Mouse (Mus musculus): ENCODE data around the gene F2. TPM values are rescaled to one million over a fixed set of nuclear protein-coding genes. Genes with fewer than 3 reads are reported as not detected.

F2 gene
- total RNA-seq (2021) (not detected), polyA plus RNA-seq (2012; rRNA removed) (0.53 TPM in 1 of 2 replicates, not detected in the other)
- long read RNA-seq, result 0 reads

DNA sequence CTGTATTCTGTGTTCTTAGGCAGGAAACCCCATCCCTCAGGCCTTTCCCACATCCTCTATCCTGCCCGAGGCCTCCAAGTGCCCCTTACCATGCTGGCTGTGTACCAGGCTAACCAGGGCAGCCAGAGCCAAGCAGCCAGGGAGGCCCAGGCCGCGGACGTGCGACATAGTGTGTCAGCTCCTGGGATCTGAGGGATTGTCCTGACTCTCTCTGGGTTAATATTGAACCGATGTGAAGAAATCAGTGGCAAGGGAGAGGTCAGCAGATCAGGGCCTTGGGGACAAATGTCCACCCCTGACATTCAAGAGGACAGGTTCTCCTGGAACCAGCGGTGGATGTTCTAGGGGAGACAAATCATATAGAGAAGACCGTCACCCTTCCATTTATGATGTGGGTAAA lies at the start of gene F2:
Gene F2 (minus strand): TSS at position 186 of the 400 bp plus-strand sequence.
- intact Hi-C loops (cut with DNase I), result no loop called here

DNA sequence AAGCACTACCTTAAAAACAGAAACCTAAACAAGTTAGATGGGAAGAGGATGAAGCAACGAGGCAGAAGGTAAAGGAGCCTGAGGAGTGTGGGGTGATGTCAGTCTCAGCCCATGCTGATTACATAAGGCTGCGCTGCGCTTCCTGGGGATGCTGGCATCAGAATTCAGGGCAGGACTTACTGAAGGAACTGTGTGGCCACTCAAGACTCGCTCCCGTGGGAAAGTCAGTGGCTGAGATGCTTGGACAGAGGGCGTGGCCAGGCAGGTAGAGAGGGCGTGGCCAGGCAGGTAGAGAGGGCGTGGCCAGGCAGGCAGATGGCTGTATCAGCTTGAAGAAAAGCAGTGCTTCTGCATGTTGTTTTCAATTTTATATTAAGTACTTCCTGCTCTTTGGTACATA lies 47.7 kb upstream of the F2 start:
- Histone ChIP-seq H3K27ac (no peak overlapping the region), H3K27me3 (ENCODE audit: control insufficient read depth, insufficient read depth, low read length) (no peaks in the 10 kb centered on the region), H3K4me3 (no peak overlapping the region), H3K36me3 (ENCODE audit: control insufficient read depth, insufficient read depth, low read length) (no peaks in the 10 kb centered on the region; the same call in none of the 2 replicates), H3K9ac (ENCODE audit: low read depth, low read length) (no peak overlapping the region), H3K79me2 (replicated peaks; ENCODE audit: control insufficient read depth, insufficient read depth, low read length) (no peaks in the 10 kb centered on the region), H3K4me1 (ENCODE audit: control insufficient read depth, insufficient read depth, low read length) (no peaks in the 10 kb centered on the region)
- 78% methylated on average over 8 of the region's 8 CpGs for WGBS
- no peak for DNase-seq
- TF ChIP-seq EP300 (IDR thresholded peaks at IDR 0.05; ENCODE audit: insufficient read depth, low read depth, low read length) (no peak), CTCF (IDR thresholded peaks at IDR 0.05) (no peak)
- intact Hi-C loops (cut with DNase I), result loop anchor here (5.0 kb wide), 1 partner anchor 93 kb away; no protein-coding TSS in a partner anchor

More for the DNA sequence above, at the start of gene F2:
- H3K36me3 ChIP-seq (ENCODE audit: control insufficient read depth, insufficient read depth, low read length), result no peaks in the 10 kb centered on the region
- no peaks in the 10 kb centered on the region for H3K27me3 ChIP-seq (ENCODE audit: control insufficient read depth, insufficient read depth, low read length)
- 91% methylated on average over 8 of the region's 8 CpGs for WGBS
- no peak within 1 kb of the TSS for H3K9ac ChIP-seq (ENCODE audit: low read depth, low read length)
- no peak for DNase-seq
- H3K79me2 ChIP-seq (replicated peaks; ENCODE audit: control insufficient read depth, insufficient read depth, low read length), result no peaks in the 10 kb centered on the region
- no peaks in the 10 kb centered on the region for H3K4me1 ChIP-seq (ENCODE audit: control insufficient read depth, insufficient read depth, low read length)
- TF ChIP-seq EP300 (IDR thresholded peaks at IDR 0.05; ENCODE audit: insufficient read depth, low read depth, low read length) (no peak), CTCF (IDR thresholded peaks at IDR 0.05) (no peak), POLR2A (IDR thresholded peaks at IDR 0.05; ENCODE audit: insufficient read depth, low read depth, low read length) (no peak)
- no peak within 1 kb of the TSS for H3K27ac ChIP-seq
- H3K4me3 ChIP-seq, result no peak within 1 kb of the TSS

DNA sequence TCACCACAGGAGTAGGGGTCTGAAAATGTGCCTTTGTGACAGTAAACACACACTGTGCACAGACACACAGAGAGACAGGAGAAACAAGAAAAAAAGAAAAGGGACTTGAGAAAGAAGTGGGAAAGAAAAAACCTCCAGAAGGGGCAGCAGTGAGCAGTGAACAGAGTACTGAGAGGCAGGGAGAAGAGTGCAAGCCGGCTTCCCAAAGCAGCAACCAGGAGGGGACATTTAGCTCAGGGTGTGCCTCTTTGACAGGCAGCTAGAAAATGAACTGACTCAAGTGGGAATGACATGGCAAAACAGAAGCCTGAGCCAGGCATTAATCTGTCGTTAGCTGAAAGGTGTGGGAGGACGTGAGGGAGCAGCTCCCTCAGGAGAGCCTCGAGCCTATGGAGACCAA lies 46.6 kb upstream of the F2 start:
- Histone ChIP-seq H3K79me2 (replicated peaks; ENCODE audit: control insufficient read depth, insufficient read depth, low read length) (no peaks in the 10 kb centered on the region), H3K36me3 (ENCODE audit: control insufficient read depth, insufficient read depth, low read length) (no peaks in the 10 kb centered on the region; the same call in 1 of the 2 replicates), H3K4me3 (no peak overlapping the region), H3K27me3 (ENCODE audit: control insufficient read depth, insufficient read depth, low read length) (no peaks in the 10 kb centered on the region), H3K27ac (peak overlapping the region; percentile 50), H3K9ac (ENCODE audit: low read depth, low read length) (no peak overlapping the region), H3K4me1 (ENCODE audit: control insufficient read depth, insufficient read depth, low read length) (no peaks in the 10 kb centered on the region)
- intact Hi-C loops (cut with DNase I), result loop anchor here (5.0 kb wide), 1 partner anchor 94 kb away; no protein-coding TSS in a partner anchor
- 47% methylated on average over 4 of the region's 4 CpGs for WGBS
- peak; percentile 73 for TF ChIP-seq CTCF (IDR thresholded peaks at IDR 0.05)
- no peak for TF ChIP-seq POLR2A (IDR thresholded peaks at IDR 0.05; ENCODE audit: insufficient read depth, low read depth, low read length)
- no peak for TF ChIP-seq EP300 (IDR thresholded peaks at IDR 0.05; ENCODE audit: insufficient read depth, low read depth, low read length)
- DNase-seq, result no peak

- intact Hi-C loops (cut with DNase I), result no loop called here
- H3K27ac ChIP-seq, result no peak overlapping the region
- H3K4me3 ChIP-seq, result no peak overlapping the region
- no peaks in the 10 kb centered on the region for H3K27me3 ChIP-seq (ENCODE audit: control insufficient read depth, insufficient read depth, low read length)
- H3K9ac ChIP-seq (ENCODE audit: low read depth, low read length), result no peak overlapping the region
- TF ChIP-seq POLR2A (IDR thresholded peaks at IDR 0.05; ENCODE audit: insufficient read depth, low read depth, low read length) (no peak), EP300 (IDR thresholded peaks at IDR 0.05; ENCODE audit: insufficient read depth, low read depth, low read length) (no peak), CTCF (IDR thresholded peaks at IDR 0.05) (no peak)
- H3K79me2 ChIP-seq (replicated peaks; ENCODE audit: control insufficient read depth, insufficient read depth, low read length), result no peaks in the 10 kb centered on the region
- no peaks in the 10 kb centered on the region for H3K36me3 ChIP-seq (ENCODE audit: control insufficient read depth, insufficient read depth, low read length)
- DNase-seq, result no peak
- H3K4me1 ChIP-seq (ENCODE audit: control insufficient read depth, insufficient read depth, low read length), result peaks cover 2% of the 10 kb centered on the region; the same call in 1 of the 2 replicates
Measured at GRCm38 (mm10) chr2:91676961-91677360, 40.7 kb upstream of the F2 start.

DNA sequence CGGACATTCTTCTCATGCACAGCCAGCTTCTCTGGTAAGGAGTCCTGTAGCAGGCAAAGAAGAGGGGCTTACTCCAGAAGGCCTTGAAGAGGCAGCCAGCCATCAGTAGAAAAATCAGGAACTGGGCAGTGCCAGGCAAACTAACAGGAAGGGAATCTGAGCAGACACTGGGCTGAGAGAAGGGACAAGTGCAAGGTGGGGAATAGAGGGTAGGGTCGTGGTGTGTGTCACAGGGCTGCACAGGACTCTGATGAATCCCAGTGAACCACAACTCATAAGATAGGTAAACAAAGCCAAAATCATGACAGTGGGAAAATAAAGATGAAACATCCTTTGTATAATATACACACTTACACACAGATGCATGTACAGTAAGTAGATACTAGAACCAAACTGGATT lies 40.2 kb upstream of the F2 start:
- 81% methylated on average over 2 of the region's 2 CpGs for WGBS
- Histone ChIP-seq H3K36me3 (ENCODE audit: control insufficient read depth, insufficient read depth, low read length) (no peaks in the 10 kb centered on the region), H3K4me1 (ENCODE audit: control insufficient read depth, insufficient read depth, low read length) (peaks cover 2% of the 10 kb centered on the region; the same call in 1 of the 2 replicates), H3K27ac (no peak overlapping the region), H3K9ac (ENCODE audit: low read depth, low read length) (no peak overlapping the region), H3K4me3 (no peak overlapping the region), H3K79me2 (replicated peaks; ENCODE audit: control insufficient read depth, insufficient read depth, low read length) (no peaks in the 10 kb centered on the region), H3K27me3 (ENCODE audit: control insufficient read depth, insufficient read depth, low read length) (no peaks in the 10 kb centered on the region)
- TF ChIP-seq POLR2A (IDR thresholded peaks at IDR 0.05; ENCODE audit: insufficient read depth, low read depth, low read length) (no peak), CTCF (IDR thresholded peaks at IDR 0.05) (no peak), EP300 (IDR thresholded peaks at IDR 0.05; ENCODE audit: insufficient read depth, low read depth, low read length) (no peak)
- intact Hi-C loops (cut with DNase I), result no loop called here
- no peak for DNase-seq

DNA sequence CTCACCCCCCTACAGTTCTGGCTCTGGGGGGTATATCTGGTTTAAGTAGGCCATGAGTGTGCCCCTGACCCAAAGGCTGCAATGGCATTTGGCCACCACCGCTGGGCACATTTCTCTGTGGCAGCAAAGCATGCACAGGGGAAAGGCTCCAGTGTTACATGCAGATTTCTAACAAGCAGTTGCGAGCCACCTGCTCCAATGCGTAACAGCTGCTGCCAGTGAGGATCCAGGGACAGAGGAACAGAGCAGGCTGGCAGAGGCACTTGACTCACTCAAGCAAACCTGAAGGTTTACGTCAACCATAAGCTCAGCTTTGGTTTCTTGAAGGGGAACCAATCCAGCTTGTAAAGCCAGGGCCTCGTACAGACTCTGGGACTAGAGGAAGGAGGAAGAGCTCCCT lies 38.7 kb upstream of the F2 start:
- intact Hi-C loops (cut with DNase I), result no loop called here
- no peak overlapping the region for H3K27ac ChIP-seq
- H3K9ac ChIP-seq (ENCODE audit: low read depth, low read length), result no peak overlapping the region
- no peak for DNase-seq
- H3K36me3 ChIP-seq (ENCODE audit: control insufficient read depth, insufficient read depth, low read length), result no peaks in the 10 kb centered on the region
- 87% methylated on average over 5 of the region's 5 CpGs for WGBS
- TF ChIP-seq EP300 (IDR thresholded peaks at IDR 0.05; ENCODE audit: insufficient read depth, low read depth, low read length), result no peak
- no peak for TF ChIP-seq CTCF (IDR thresholded peaks at IDR 0.05)
- TF ChIP-seq POLR2A (IDR thresholded peaks at IDR 0.05; ENCODE audit: insufficient read depth, low read depth, low read length), result no peak
- H3K27me3 ChIP-seq (ENCODE audit: control insufficient read depth, insufficient read depth, low read length), result no peaks in the 10 kb centered on the region
- H3K4me3 ChIP-seq, result no peak overlapping the region
- H3K79me2 ChIP-seq (replicated peaks; ENCODE audit: control insufficient read depth, insufficient read depth, low read length), result no peaks in the 10 kb centered on the region
- H3K4me1 ChIP-seq (ENCODE audit: control insufficient read depth, insufficient read depth, low read length), result peaks cover 2% of the 10 kb centered on the region; the same call in 1 of the 2 replicates
